Mouse (Mus musculus): Measurements from ENCODE around the gene Znrf2. TPM values are rescaled to one million over a fixed set of nuclear protein-coding genes. Genes with fewer than 3 reads are reported as not detected.

The Znrf2 gene
- polyA plus RNA-seq, 1 experiment = 37.0 TPM

GRCm38 (mm10) chr6:54926899-54927298 is 110.2 kb downstream of the Znrf2 start:
- peaks cover 10% of the 10 kb centered on the region for H3K36me3 ChIP-seq (ENCODE audit: control insufficient read depth, insufficient read depth, low read length, poor library complexity, severe bottlenecking)
- no peak for TF ChIP-seq CTCF (IDR thresholded peaks at IDR 0.05; ENCODE audit: low read depth, low read length)
- TF ChIP-seq POLR2A (IDR thresholded peaks at IDR 0.05; ENCODE audit: insufficient read depth, low read length) = no peak
- no peak for TF ChIP-seq EP300 (IDR thresholded peaks at IDR 0.05; ENCODE audit: insufficient read depth, low read depth, low read length)
- H3K9ac ChIP-seq (ENCODE audit: low read depth, poor library complexity, severe bottlenecking) = no peak overlapping the region
- peaks cover 8% of the 10 kb centered on the region; the same call in 1 of the 2 replicates for H3K9me3 ChIP-seq (replicated peaks; ENCODE audit: control insufficient read depth, insufficient read depth, low read length, poor library complexity, severe bottlenecking)
- H3K4me1 ChIP-seq (ENCODE audit: control insufficient read depth, insufficient read depth, low read length) = no peaks in the 10 kb centered on the region
- H3K27me3 ChIP-seq (ENCODE audit: control insufficient read depth, insufficient read depth, low read length, poor library complexity, severe bottlenecking) = no peaks in the 10 kb centered on the region
- no peak overlapping the region for H3K27ac ChIP-seq (ENCODE audit: insufficient read depth, low read length)
- no peak overlapping the region for H3K4me3 ChIP-seq (ENCODE audit: low read depth, low read length)

DNA sequence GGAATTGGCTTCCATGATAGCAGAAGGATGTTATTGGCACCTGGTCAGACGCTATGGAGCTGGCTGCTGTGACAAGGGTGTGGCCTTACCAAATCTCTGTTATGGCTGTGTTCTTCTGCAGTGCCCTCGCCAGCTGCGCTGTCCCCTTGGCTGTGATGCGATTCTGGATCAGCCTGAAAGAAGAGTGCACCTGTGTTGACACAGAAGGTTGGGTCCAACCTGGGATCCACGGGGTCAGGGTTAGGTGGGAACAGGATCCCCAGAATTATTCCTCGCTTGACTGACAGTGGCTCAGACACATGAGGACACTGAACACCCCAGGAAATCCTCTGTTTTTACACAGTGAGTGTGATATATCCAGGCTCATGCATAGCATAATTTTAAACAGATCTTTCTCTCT is 111.2 kb downstream of the Znrf2 start:
- no peak for TF ChIP-seq CTCF (IDR thresholded peaks at IDR 0.05; ENCODE audit: low read depth, low read length)
- TF ChIP-seq POLR2A (IDR thresholded peaks at IDR 0.05; ENCODE audit: insufficient read depth, low read length) = no peak
- no peak for TF ChIP-seq EP300 (IDR thresholded peaks at IDR 0.05; ENCODE audit: insufficient read depth, low read depth, low read length)
- no peak overlapping the region for H3K27ac ChIP-seq (ENCODE audit: insufficient read depth, low read length)
- H3K27me3 ChIP-seq (ENCODE audit: control insufficient read depth, insufficient read depth, low read length, poor library complexity, severe bottlenecking) = no peaks in the 10 kb centered on the region
- no peak overlapping the region for H3K4me3 ChIP-seq (ENCODE audit: low read depth, low read length)
- H3K4me1 ChIP-seq (ENCODE audit: control insufficient read depth, insufficient read depth, low read length) = no peaks in the 10 kb centered on the region
- H3K9ac ChIP-seq (ENCODE audit: low read depth, poor library complexity, severe bottlenecking) = no peak overlapping the region
- peaks cover 8% of the 10 kb centered on the region; the same call in 1 of the 2 replicates for H3K9me3 ChIP-seq (replicated peaks; ENCODE audit: control insufficient read depth, insufficient read depth, low read length, poor library complexity, severe bottlenecking)
- peaks cover 10% of the 10 kb centered on the region for H3K36me3 ChIP-seq (ENCODE audit: control insufficient read depth, insufficient read depth, low read length, poor library complexity, severe bottlenecking)

DNA sequence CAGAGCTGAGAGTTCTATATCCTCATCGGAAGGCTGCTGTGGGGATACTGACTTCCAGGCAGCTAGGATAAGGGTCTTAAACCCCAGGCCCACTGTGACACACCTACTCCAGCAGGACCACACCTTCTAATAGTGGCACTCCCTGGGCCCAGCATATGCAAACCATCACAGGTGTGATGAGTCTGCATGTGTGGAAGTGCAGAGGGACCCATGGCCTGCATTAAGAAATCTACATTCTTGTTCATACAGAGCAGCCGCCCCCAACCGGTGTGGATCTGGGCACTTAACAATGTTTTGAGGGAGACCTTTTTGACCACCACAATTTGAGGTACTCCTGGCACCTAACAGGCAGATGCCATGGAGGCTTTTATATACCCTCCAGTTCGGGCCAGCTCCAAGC is 114.9 kb downstream of the Znrf2 start:
- no peak overlapping the region for H3K4me3 ChIP-seq (ENCODE audit: low read depth, low read length)
- no peaks in the 10 kb centered on the region for H3K27me3 ChIP-seq (ENCODE audit: control insufficient read depth, insufficient read depth, low read length, poor library complexity, severe bottlenecking)
- no peak for TF ChIP-seq CTCF (IDR thresholded peaks at IDR 0.05; ENCODE audit: low read depth, low read length)
- no peak for TF ChIP-seq EP300 (IDR thresholded peaks at IDR 0.05; ENCODE audit: insufficient read depth, low read depth, low read length)
- no peak for TF ChIP-seq POLR2A (IDR thresholded peaks at IDR 0.05; ENCODE audit: insufficient read depth, low read length)
- peaks cover 18% of the 10 kb centered on the region for H3K36me3 ChIP-seq (ENCODE audit: control insufficient read depth, insufficient read depth, low read length, poor library complexity, severe bottlenecking)
- H3K9ac ChIP-seq (ENCODE audit: low read depth, poor library complexity, severe bottlenecking) = no peak overlapping the region
- no peaks in the 10 kb centered on the region for H3K4me1 ChIP-seq (ENCODE audit: control insufficient read depth, insufficient read depth, low read length)
- H3K9me3 ChIP-seq (replicated peaks; ENCODE audit: control insufficient read depth, insufficient read depth, low read length, poor library complexity, severe bottlenecking) = peaks cover 8% of the 10 kb centered on the region; the same call in 1 of the 2 replicates
- H3K27ac ChIP-seq (ENCODE audit: insufficient read depth, low read length) = no peak overlapping the region

DNA sequence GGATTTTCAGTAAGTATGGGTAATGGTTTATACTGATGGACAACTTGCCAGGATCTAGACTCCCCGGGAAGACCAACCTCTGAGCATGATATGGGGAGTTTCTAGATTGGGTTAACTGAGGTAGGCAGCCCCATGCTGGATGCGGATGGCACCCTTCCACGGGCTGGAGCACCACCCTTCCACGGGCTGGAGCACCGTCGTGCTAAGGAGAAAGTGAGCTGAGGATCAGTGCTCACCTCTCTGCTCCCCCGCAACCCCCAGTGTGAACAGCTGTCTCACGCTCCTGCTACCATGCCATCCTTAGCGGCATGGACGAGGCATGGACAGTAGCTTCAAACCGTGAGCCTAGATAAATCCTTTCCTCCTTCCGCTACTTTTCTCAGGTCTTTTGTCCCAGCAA is 115.8 kb downstream of the Znrf2 start:
- Histone ChIP-seq H3K27me3 (ENCODE audit: control insufficient read depth, insufficient read depth, low read length, poor library complexity, severe bottlenecking) (no peaks in the 10 kb centered on the region), H3K36me3 (ENCODE audit: control insufficient read depth, insufficient read depth, low read length, poor library complexity, severe bottlenecking) (peaks cover 17% of the 10 kb centered on the region), H3K9ac (ENCODE audit: low read depth, poor library complexity, severe bottlenecking) (no peak overlapping the region), H3K27ac (ENCODE audit: insufficient read depth, low read length) (no peak overlapping the region), H3K4me1 (ENCODE audit: control insufficient read depth, insufficient read depth, low read length) (no peaks in the 10 kb centered on the region), H3K4me3 (ENCODE audit: low read depth, low read length) (no peak overlapping the region), H3K9me3 (replicated peaks; ENCODE audit: control insufficient read depth, insufficient read depth, low read length, poor library complexity, severe bottlenecking) (peaks cover 8% of the 10 kb centered on the region; the same call in 1 of the 2 replicates)
- TF ChIP-seq POLR2A (IDR thresholded peaks at IDR 0.05; ENCODE audit: insufficient read depth, low read length) (no peak), CTCF (IDR thresholded peaks at IDR 0.05; ENCODE audit: low read depth, low read length) (no peak), EP300 (IDR thresholded peaks at IDR 0.05; ENCODE audit: insufficient read depth, low read depth, low read length) (no peak)

GRCm38 (mm10) chr6:54933216-54933615 is 116.5 kb downstream of the Znrf2 start:
- H3K27me3 ChIP-seq (ENCODE audit: control insufficient read depth, insufficient read depth, low read length, poor library complexity, severe bottlenecking) = no peaks in the 10 kb centered on the region
- no peak overlapping the region for H3K27ac ChIP-seq (ENCODE audit: insufficient read depth, low read length)
- TF ChIP-seq POLR2A (IDR thresholded peaks at IDR 0.05; ENCODE audit: insufficient read depth, low read length) (no peak), EP300 (IDR thresholded peaks at IDR 0.05; ENCODE audit: insufficient read depth, low read depth, low read length) (no peak), CTCF (IDR thresholded peaks at IDR 0.05; ENCODE audit: low read depth, low read length) (no peak)
- no peak overlapping the region for H3K9ac ChIP-seq (ENCODE audit: low read depth, poor library complexity, severe bottlenecking)
- peaks cover 17% of the 10 kb centered on the region for H3K36me3 ChIP-seq (ENCODE audit: control insufficient read depth, insufficient read depth, low read length, poor library complexity, severe bottlenecking)
- no peaks in the 10 kb centered on the region for H3K4me1 ChIP-seq (ENCODE audit: control insufficient read depth, insufficient read depth, low read length)
- no peak overlapping the region for H3K4me3 ChIP-seq (ENCODE audit: low read depth, low read length)
- peaks cover 8% of the 10 kb centered on the region; the same call in 1 of the 2 replicates for H3K9me3 ChIP-seq (replicated peaks; ENCODE audit: control insufficient read depth, insufficient read depth, low read length, poor library complexity, severe bottlenecking)

GRCm38 (mm10) chr6:54933866-54934265 is 117.2 kb downstream of the Znrf2 start:
- Histone ChIP-seq H3K27me3 (ENCODE audit: control insufficient read depth, insufficient read depth, low read length, poor library complexity, severe bottlenecking) (no peaks in the 10 kb centered on the region), H3K36me3 (ENCODE audit: control insufficient read depth, insufficient read depth, low read length, poor library complexity, severe bottlenecking) (peaks cover 17% of the 10 kb centered on the region), H3K9ac (ENCODE audit: low read depth, poor library complexity, severe bottlenecking) (no peak overlapping the region), H3K4me3 (ENCODE audit: low read depth, low read length) (no peak overlapping the region), H3K9me3 (replicated peaks; ENCODE audit: control insufficient read depth, insufficient read depth, low read length, poor library complexity, severe bottlenecking) (peaks cover 8% of the 10 kb centered on the region; the same call in 1 of the 2 replicates), H3K27ac (ENCODE audit: insufficient read depth, low read length) (no peak overlapping the region), H3K4me1 (ENCODE audit: control insufficient read depth, insufficient read depth, low read length) (no peaks in the 10 kb centered on the region)
- TF ChIP-seq POLR2A (IDR thresholded peaks at IDR 0.05; ENCODE audit: insufficient read depth, low read length) = no peak
- TF ChIP-seq EP300 (IDR thresholded peaks at IDR 0.05; ENCODE audit: insufficient read depth, low read depth, low read length) = no peak
- no peak for TF ChIP-seq CTCF (IDR thresholded peaks at IDR 0.05; ENCODE audit: low read depth, low read length)
